Mouse (Mus musculus) gastrocnemius, postnatal 36 days (tissue): Measurements from ENCODE around the gene Gm21738. TPM values are rescaled to one million over a fixed set of nuclear protein-coding genes. Genes with fewer than 3 reads are reported as not detected.
"Not testable (repeated sequence)": the region's sequence is repeated elsewhere in the genome, so short reads cannot be mapped to it uniquely, and the experiment has no call there.

Experiments used
- DNase-seq, 2 experiments: peaks; one replicate each; pipeline ENCODE4 v3.0.0; 2022
- intact Hi-C: fragments of 180-260 bp; cut with DNase I; formaldehyde crosslinking; loops from one replicate; pipeline ENCODE4 v1.15.1; 2025
- long read RNA-seq, 2 experiments: library from polyadenylated mRNA; stranded (forward); transcript quantifications; one replicate each; pipeline ENCODE4 v2.0.0; 2021
- total RNA-seq, 2 experiments: library from RNA; stranded (reverse); gene quantifications; 2 replicates each; pipeline ENCODE4 v1.2.3; 2021

Gm21738 gene
- not detected for total RNA-seq
- long read RNA-seq, experiment 1: 0 reads
- long read RNA-seq, experiment 2: 0 reads

- DNase-seq, intact Hi-C loops: not testable (repeated sequence)
Observed at GRCm38 (mm10) chr14:19418830-19419229, at the start of gene Gm21738. Gene Gm21738, minus strand, starts transcription at chr14:19418930.

- DNase-seq, intact Hi-C loops: not testable (repeated sequence)
Observed at GRCm38 (mm10) chr14:19383741-19384140, 35.0 kb downstream of the Gm21738 start.

Other genes with a start within 250 kb of the Gm21738 start
- gene Gm2244, start 131.0 kb upstream of the Gm21738 start, total RNA-seq: not detected
- under 1 TPM; 0.13 to 0.22 TPM for gene Gm2237, start 166.2 kb upstream of the Gm21738 start, total RNA-seq
- not detected for gene Gm5458, start 183.7 kb upstream of the Gm21738 start, total RNA-seq